Mouse (Mus musculus): ENCODE results near the gene Frrs1.

Frrs1 gene

DNA sequence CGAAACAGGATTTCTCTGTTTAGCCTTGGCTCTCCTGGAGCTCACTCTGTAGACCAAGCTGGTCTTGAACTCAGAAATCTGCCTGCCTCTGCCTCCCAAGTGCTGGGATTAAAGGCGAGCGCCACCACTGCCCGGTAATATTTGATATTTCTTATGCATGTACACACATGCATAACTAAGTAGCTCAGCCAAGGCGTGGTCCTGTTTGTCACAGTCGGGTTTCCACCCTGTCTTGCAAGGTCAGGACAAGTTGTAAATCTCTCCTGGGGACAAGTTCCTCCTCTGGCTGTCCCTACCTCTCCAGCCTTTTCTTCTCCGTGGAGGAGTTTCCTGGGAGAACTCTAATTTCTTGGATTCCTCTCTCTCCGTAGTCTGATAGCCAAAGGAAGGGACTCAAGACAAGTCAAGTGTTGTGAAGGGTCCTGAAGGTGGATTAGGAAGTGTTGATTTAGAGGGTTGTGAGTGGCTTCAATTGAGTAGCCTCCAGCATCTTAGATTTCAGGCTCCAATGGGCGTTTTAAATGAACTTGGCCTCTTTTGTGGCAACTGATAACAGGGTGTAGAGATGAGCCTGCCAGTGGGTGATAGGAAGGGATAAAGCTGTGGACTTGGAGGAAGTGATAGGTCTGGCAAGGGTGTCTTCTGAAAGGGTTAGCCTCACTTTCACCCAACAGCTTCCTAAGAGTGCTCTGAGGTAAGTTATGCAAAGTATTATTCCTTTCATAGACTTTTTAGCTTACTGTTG, at the start of gene Frrs1:
Gene Frrs1 (plus strand): TSS at position 524 of the 745 bp plus-strand sequence.
- 91% methylated on average over 9 of the region's 9 CpGs for WGBS

DNA sequence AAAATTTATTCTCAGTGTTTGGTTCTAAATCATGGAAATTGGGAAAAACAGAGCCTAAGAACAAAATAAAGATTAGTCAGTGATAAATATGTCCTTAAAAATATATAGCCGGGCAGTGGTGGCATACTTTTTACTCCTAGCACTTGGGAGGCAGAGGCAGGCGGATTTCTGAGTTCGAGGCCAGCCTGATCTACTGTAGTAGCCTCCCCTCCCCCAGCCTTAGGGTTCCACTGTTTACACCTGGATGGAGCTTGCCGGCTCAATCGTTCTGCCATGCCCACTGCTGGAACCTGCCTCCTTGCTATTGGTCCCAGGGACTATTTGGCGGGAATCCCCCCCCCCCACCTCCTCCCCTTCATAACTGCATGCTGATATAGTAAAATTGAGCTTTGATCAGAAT, 48.9 kb upstream of the Frrs1 start:
- 89% methylated on average over 6 of the region's 6 CpGs for WGBS

DNA sequence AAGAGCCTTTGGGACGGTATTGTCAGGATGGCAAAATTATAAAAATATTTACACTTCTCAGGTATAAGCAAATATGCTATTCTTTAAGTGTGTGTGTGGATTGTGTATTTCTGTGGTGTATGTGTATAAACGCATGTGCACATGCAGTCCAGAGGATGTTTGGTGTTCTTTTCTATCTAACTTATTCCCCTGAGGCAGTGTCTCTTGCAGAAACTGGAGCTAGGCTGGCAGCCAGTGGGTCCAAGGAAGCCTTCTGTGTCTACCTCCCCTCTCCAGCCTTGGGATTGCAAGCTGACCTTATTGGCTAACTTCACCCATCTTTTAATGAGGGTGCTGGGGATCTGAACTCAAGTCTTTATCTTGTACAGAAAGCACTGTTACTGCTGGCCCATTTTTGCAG, 46.3 kb upstream of the Frrs1 start:
- WGBS, result 89% methylated on average over 2 of the region's 2 CpGs

DNA sequence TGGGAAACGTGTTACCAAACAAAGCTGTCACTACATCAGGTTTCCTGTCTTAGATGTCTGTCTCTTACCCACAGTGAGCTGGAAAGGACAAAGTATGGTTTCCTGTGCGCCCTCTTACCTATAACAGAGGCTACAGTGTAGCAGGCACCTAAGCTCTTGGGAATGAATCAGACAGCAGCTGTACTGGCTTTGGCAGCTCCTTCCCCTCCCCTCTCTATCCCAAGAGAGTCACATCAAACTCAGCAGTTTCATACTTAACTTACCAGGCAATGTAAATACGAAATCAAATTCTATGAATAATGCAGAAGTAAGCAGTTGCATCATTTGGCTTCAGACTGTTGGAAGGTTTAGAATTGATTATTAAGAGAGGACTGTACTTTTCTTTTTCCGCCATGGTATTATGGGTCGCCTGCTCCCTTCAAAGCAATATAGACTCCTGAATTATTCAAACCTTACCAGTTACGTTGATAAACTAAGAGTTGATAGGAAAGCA, 43.9 kb upstream of the Frrs1 start:
- 76% methylated on average over 6 of the region's 6 CpGs for WGBS

DNA sequence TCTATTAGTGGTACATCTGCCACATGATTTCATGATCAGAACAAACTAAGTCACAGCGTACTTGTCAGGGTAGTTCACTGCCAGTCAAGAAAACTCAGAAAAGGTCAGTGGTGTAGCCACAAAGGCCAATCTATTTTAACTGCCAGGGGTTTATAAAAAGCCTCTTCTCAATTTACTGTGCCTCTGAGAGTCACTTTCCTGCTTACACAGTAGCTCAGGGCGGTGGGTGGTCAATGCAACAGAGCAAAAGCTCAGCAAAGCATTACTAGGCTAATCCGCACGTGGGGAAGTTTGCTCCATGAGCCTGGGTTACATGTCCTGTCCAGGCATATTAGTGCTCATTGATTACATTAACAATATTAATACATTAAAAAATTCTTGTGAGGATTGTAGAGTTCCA, 43.3 kb upstream of the Frrs1 start:
- WGBS, result 79% methylated on average over 4 of the region's 4 CpGs

DNA sequence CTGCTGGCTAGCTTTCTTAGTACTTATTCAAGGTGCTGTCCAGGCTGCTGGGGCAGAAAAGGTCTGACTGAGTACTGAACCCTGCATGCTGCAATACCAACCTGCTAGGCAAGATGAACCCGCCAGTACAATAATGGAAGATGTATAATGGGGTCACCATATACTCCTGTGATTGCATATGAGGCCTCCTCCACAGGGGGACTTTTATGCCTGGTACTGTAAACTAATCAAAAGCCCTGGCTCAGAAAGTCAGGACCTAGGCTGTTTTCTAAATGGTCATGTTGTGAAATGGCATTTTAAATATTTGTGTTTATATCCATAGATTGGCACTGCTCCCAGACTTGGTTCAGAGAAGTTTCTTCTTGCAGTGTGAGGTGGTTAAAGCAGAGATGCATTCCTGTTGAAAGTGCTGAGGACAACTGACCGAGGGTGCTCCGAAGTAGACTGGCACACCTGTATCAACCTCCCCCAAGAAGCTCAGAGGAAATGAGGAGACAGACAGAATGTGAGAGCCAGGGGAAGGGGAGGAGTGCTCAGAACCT, 42.5 kb upstream of the Frrs1 start:
- 87% methylated on average over 3 of the region's 3 CpGs for WGBS

DNA sequence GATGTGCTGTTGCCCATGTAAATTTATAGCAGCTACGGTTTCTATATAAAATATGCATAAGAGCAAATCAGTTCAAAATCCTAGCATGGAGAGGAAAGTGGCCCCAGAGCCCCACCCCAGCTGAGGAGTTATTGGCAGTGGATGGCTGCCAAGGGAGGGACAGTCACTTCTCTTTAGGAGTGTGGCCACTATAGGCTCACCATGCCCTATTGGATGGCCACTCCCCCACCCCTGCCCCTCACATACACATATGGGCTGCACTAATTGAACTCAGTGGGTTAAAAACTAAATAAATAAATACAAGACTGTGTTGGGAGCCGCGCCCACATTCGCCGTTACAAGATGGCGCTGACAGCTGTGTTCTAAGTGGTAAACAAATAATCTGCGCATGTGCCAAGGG, 42.0 kb upstream of the Frrs1 start:
- 91% methylated on average over 7 of the region's 7 CpGs for WGBS

DNA sequence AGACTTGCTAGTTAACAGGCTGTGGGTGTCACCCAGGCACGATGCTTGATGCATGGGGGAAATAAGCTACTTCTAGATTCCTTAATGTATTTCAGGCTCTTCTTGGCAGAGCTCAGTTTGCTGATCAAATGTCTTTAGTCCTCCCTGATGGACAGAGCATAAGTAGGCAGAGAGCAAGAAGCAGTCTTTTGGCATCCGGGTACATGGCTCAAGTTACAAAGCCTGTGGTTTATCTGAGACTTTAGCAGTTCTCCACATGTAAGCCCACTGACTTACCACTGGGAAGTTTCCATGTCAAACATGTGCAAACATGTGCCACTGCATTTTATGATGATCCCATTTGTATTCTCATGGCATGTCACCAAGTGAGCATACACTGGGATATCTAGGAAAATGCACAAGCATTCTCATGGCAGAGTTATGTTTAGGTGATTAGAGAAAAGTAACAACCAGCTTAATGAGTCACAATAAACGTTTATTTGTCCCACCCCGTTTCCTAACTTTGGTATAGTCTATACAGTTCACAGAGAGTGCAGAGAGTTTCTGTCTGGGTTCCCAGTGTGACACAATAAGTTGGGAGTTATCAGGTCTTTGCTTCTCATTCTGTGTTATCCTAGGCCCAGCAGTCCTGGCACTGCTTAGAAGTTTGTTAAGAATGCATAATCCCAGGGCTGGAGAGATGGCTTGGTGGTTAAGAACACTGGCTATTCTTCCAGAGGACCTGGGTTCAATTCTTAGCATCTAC, 32.6 kb upstream of the Frrs1 start:
- 79% methylated on average over 4 of the region's 4 CpGs for WGBS

DNA sequence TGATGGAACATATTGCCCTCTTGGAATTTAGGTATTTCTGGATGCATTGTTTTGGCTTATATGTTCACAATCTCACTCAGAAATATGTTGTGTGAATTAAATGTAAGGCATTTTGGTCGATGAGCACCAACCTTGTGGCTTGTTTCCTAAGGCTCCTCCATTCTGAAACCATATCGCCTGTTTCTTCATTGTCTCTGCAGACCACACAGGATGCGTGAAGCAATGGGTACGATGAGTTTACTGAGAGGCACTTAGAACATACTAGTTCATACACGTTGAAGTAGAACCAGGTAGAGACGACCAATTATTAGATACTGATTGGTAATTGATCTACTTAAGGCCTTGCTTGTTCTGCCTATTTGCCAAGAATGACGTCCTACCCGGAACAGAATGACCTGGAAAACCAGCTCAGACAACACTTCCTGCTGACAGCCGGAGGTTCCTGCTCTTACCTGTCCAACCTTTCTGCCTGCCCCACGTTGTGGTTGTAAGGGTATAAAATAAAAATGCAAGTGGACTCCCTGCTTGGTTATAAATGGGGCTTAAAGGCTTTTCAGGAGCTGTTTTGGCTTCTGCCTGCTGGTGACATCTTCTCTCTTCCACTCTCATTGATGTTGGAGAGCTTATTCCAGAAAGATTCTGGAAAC, 29.9 kb upstream of the Frrs1 start:
- 88% methylated on average over 10 of the region's 10 CpGs for WGBS

DNA sequence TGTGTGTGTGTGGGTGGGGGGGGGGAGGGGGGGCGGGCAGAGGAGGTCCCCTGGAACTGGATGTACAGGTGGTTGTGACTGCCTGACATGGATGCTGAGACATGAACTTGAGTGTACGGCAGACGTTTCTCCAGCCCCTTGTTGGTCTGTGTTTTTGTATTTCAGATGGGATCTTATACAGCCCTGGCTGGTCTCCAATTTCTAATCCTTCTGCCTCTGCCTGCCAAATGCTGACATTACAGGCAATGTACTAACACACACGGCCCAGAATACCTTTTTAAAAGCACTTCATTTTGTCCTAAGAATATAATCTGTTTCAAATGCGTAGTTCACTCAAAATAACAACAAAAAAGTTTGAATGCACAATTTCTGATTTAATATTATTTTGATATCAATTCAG, 27.9 kb upstream of the Frrs1 start:
- WGBS, result 35% methylated on average over 5 of the region's 5 CpGs

DNA sequence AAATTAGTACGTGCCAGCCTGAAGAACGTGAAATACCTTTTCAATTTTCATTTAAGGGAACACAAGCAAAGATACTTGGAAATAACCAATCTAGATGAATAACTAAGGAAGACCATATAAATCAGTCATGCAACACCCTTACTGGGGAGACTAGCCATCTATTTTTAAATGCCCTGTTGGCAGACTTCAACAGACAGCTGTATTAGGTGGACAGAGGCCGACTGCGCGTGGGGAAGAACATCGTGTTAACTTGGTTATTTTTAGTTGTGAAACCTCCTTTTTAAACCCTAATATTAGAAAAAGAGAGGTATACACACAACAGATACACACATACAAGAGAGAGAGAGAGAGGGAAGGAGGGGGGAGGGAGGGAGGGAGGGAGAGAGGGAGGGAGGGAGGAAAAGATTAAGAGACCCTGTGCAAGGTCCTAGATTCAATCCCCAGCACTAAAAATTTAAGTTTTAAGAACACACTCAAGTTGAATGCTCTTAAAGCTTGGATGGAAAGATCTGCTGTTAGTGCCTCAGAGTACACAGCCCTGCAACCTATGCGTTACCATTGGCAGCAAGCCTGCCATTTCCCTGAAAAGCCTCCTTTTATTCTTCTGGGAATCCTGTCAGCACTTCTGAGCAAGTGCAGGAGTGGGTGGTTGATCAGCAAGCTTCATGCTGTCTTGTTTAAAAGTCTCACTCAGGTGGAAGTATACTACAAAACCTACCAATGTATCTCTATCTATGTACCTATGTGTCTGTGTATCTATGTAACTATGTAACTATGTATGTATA, 26.5 kb upstream of the Frrs1 start:
- WGBS, result 72% methylated on average over 7 of the region's 7 CpGs

DNA sequence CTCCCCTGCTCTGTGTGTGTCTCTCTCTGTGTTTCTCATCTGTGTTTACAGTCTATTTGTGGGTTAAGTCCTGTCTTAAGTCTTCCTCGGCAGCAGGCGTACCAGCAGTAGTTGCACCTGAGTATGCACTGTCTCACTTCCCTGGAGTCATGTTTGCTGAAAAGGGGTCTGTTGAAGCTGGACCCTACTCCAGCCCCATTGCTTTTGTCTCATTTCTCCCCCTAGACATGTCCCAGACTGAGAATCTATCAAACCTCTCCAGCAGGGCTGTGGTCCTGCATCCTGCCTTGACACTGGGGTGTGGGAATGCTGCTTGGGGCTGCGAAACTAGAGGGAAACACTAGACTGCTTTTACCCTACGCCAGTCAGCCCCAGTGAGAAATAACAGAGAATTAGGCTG, 25.8 kb upstream of the Frrs1 start:
- 90% methylated on average over 4 of the region's 4 CpGs for WGBS

DNA sequence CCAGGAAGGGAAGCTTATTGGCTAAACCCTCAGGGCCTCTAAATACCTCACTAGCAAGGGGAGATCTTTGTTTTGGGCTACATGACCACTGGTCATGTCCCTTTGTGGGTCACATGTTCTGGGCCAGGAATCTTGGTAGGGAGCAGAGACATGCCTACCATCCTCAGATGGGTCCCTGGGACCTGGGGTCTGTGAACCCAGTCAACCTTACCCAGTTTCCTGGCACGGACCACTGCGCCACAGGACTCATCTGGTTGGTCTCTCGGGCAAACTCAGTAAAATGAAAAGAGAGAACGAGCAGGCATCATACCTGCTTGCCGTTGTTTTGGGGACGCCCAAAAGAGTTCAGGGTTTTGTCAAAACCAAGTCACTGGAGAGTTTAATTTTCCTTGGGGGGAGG, 25.0 kb upstream of the Frrs1 start:
- 95% methylated on average over 6 of the region's 6 CpGs for WGBS

DNA sequence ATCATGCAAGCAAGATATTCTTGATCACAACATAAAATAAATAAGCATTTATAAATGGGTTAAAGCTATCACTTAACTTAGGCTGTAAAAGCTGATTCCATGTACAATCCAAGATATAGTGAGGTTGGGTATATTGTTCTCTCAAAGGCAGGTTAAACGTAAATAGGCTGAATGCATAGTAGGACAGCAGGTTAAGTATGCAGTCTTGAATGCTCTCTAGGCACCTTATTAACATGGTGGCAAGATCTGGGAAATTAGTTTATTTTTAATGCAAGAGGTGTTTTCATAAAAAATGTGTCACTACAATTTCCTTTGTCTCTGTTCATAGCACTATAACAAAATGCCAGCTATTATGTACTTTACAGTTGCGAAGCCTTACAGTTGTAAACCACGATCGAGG, 23.9 kb upstream of the Frrs1 start:
- 45% methylated on average over 4 of the region's 4 CpGs for WGBS

DNA sequence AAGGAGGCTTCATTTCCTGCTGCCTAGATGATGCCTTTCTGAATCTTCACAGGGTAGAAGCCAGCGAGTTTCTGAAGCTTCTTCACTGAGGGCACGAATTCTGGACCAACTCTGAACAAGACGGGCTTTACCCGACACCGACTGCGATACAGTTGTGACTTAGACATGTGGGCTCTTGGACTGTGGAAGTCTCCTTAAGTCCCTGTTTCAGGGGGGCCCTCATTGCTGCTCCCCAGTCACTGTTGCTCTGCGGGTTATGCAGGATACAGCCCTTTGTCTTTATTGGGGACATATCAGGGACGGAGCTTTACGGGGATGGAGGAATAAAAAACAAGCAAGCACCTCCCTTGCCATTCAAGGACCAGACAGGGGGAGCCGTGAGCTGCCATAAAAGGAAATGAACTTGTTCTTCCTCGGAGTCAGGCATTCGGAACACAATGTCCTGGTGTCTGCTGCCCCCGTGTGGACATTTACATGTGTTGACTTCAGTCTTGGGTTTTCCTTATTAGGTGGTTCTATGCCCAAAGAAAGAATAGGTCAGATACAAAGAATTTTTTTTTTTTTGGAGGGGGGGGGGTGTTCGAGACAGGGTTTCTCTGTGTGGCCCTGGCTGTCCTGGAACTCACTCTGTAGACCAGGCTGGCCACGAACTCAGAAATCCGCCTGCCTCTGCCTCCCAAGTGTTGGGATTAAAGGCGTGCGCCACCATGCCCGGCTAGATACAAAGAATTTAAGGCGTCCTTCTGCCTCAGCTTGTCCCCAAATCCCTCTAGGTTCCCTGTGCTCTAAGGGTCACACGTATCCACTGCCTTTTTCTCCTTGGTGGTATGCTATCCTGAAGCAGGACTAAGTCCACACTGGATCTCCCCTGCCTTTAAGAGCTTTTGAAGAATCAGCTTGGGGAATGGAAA, 23.2 kb upstream of the Frrs1 start:
- WGBS, result 19% methylated on average over 21 of the region's 21 CpGs

DNA sequence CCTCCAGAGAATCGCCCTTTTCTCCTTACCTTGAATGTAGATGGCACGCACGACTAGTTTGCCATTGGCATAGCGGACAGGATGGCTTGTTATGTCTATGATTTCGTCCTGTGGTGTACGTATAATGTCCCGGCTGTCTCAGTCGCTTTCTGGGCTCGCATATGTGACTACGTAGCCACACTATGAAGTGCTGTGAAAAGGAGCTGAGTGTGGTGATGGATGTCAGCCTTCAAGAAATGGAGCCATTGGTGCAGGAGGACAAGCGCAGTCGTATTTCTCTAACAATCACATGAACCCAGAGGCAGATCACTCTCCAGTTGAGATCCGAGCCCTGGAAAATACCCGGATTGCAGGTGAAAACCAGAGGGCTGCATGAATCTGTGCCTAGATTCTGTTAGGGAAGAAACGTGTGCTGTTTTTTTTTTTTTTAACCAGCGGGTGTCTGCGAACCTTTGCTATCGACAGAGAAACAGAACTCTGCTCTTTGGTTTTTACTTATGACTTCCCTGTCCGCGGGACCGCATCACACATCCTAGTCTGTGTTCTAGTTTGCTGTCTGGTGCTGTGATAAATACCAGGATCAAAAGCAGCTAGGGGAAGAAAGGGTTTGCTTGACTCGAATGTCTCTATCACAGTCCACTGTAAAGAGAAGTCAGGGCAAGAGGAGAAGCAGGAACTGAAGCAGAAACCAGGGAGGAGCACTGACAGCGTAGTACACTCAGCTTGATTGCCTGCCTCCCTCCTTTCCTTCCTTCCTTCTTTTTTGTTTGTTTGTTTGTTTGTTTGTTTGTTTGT, 22.4 kb upstream of the Frrs1 start:
- 84% methylated on average over 23 of the region's 23 CpGs for WGBS

DNA sequence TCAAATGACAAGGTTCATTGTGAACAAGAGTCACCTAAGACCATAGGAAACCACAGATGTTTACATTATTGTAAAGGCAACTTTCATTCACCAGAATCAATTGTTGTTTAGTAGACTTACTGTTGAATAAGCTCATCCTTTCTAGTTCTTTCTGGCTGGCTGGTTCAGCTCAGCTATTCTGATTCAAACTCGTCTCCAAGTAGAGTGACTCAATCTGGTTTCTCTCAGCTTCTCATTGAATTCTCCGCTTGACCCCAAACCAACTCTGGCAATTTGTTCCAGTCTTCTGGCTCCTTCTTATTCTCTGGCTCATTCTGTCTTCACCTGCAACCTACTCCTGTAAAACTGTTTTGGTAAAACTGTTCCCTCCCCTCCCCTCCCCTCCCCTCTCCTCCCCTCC, 18.0 kb upstream of the Frrs1 start:
- WGBS, result 74% methylated on average over 2 of the region's 2 CpGs

DNA sequence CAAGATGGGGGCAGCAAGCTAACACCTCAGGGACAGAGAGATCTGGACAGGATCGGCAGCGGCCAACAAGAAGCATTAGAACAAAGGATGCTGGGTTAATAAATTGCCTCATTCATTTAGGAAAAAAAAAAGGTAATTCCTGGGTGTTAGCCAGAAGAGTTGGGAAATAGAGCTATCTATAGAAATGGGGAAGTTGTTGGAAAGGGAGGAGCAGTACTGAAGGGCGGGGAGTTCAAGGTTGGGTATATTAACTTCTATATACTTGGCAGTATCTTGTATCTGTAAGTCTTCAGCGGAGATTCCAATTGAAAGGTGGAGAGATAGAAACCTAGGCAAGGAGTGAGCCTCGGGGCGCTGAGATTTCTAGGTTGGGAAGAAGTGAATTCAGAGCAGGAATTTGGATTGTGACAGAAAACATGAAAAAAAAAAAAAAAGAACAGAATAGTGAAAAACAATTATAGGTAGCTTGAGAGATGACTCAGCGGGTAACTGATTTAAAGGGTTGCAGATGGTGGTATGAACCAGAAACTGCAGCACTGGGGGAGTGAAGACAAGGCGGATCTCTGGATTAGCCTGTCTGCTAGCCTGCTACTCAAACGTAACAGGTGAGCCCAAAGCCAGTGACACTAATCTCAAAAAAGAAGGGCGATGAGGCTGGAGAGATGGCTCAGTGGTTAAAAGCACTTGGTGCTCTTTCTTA, 14.2 kb upstream of the Frrs1 start:
- 77% methylated on average over 10 of the region's 10 CpGs for WGBS

DNA sequence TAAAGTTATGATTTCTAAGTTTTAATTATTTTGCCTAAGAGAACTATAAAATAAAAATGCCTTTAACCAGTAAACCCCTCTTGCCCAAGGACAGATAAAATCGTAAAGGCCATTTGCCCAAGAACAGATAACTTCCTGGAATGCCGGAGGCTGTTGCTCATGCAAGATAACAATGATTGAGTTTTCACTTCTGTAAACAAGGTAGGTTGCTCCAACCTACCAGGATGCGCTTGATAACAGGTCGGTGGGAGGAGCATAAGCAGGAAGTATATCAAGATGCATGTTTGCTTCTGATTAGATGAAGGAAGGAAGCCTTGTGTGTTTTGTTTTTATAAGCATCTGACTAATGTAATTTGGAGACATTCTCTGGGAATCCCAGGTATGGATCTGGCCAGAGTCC, 13.2 kb upstream of the Frrs1 start:
- WGBS, result 73% methylated on average over 4 of the region's 4 CpGs
